Mouse (Mus musculus) heart, embryonic 12.5 days (tissue): ENCODE measurements around the gene Scn3b. TPM values are rescaled to one million over a fixed set of nuclear protein-coding genes. Genes with fewer than 3 reads are reported as not detected.

Experiments used
- ATAC-seq: fragments of 200-750 bp; cut with Nextera tagmentation; 2 replicates; pipeline ENCODE4 v1.8.0; 2017; ENCODE audit warnings: moderate TSS enrichment, moderate library complexity; ENCODE audit not compliant: insufficient number of reproducible peaks, low FRiP score
- H3K27ac ChIP-seq: fragments of 300-500 bp; sonication (generic); 2 replicates; pipeline ENCODE4 v1.5.1; 2016; ENCODE audit warnings: mild to moderate bottlenecking, moderate library complexity; ENCODE audit not compliant: poor library complexity, severe bottlenecking
- H3K27me3 ChIP-seq: fragments of 300-500 bp; sonication (generic); replicated peaks from 2 replicates; pipeline ENCODE4 v1.6.1; 2016; ENCODE audit warnings: mild to moderate bottlenecking, moderate library complexity
- H3K36me3 ChIP-seq: fragments of 300-500 bp; sonication (generic); 2 replicates; pipeline ENCODE4 v1.6.1; 2016; ENCODE audit warnings: mild to moderate bottlenecking, moderate library complexity
- H3K4me1 ChIP-seq: fragments of 300-500 bp; sonication (generic); replicated peaks from 2 replicates; pipeline ENCODE4 v1.6.1; 2016; ENCODE audit warnings: mild to moderate bottlenecking
- H3K4me2 ChIP-seq: fragments of 300-500 bp; sonication (generic); 2 replicates; pipeline ENCODE4 v1.6.1; 2016; ENCODE audit warnings: mild to moderate bottlenecking, moderate library complexity
- H3K4me3 ChIP-seq: fragments of 300-500 bp; sonication (generic); 2 replicates; pipeline ENCODE4 v1.5.1; 2016; ENCODE audit warnings: mild to moderate bottlenecking
- H3K9ac ChIP-seq: fragments of 300-500 bp; sonication (generic); 2 replicates; pipeline ENCODE4 v1.6.1; 2016; ENCODE audit warnings: mild to moderate bottlenecking, moderate library complexity
- H3K9me3 ChIP-seq: fragments of 300-500 bp; sonication (generic); replicated peaks from 2 replicates; pipeline ENCODE4 v1.6.1; 2016; ENCODE audit warnings: mild to moderate bottlenecking, moderate library complexity
- WGBS: fragments of 180-500 bp; shearing (Covaris S2); methylation state at CpG from one replicate; pipeline ENCODE4 v1.1.7; 2016; 5-methylcytosine and 5-hydroxymethylcytosine counted together
- polyA plus RNA-seq: library from polyadenylated mRNA; unstranded; fragments of >200 nt; fragmentation: Nextera tagmentation; extraction: Ambion mirVana; gene quantifications from 2 replicates; pipeline ENCODE4 v1.2.1, GENCODE M21; 2016

Gene Scn3b
- polyA plus RNA-seq, 1 experiment from 2014 or later: 0.61 TPM

DNA sequence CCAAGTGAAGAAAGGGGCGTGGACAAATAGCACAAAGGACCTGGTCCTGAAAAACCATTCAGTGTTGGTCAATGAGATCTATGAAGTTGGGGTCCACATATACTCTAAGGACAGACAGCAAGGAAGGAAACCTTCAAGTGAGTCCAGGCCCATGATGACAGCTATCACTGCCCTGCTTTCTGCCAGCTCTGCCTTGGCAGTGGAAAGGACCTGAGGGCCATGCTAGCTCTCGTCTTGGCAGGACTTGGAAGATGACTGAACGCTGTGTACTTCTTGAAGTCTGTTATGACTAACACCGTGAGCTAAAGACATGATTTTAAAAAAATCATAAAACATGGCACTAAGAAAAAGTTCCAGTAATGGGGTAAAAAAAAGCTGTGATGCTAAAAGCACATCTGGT, 48.7 kb downstream of the Scn3b start:
- H3K27ac ChIP-seq: no peak overlapping the region
- H3K27me3 ChIP-seq: no peaks in the 10 kb centered on the region
- H3K4me2 ChIP-seq: no peak overlapping the region
- H3K4me3 ChIP-seq: no peak overlapping the region
- peaks cover 31% of the 10 kb centered on the region for H3K4me1 ChIP-seq
- WGBS: 85% methylated on average over 4 of the region's 4 CpGs
- H3K36me3 ChIP-seq: peaks cover 17% of the 10 kb centered on the region
- no peaks in the 10 kb centered on the region for H3K9me3 ChIP-seq
- no peak for ATAC-seq
- no peak overlapping the region for H3K9ac ChIP-seq

DNA sequence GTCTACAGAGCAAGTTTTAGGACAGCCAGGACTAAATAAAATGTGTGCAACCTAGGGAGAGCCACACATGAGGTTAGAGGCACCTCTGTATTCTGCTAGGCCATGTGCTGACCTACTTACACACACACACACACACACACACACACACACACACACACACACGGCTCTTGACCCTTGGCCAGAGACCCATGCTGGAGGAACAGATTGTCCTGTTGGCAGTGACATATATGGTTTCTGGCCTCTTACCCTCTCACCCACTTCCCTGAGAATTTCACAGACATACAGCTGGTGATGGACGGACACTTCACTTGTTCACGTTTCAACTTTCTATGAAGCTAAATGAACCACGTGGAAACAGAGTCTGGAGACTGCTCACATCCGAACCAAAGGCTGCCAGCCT, 49.8 kb downstream of the Scn3b start:
- H3K36me3 ChIP-seq: peaks cover 16% of the 10 kb centered on the region
- WGBS: 76% methylated on average over 5 of the region's 5 CpGs
- H3K9ac ChIP-seq: no peak overlapping the region
- peaks cover 37% of the 10 kb centered on the region for H3K4me1 ChIP-seq
- ATAC-seq: no peak
- H3K27ac ChIP-seq: no peak overlapping the region
- H3K9me3 ChIP-seq: no peaks in the 10 kb centered on the region
- no peak overlapping the region for H3K4me2 ChIP-seq
- no peak overlapping the region for H3K4me3 ChIP-seq
- H3K27me3 ChIP-seq: no peaks in the 10 kb centered on the region

DNA sequence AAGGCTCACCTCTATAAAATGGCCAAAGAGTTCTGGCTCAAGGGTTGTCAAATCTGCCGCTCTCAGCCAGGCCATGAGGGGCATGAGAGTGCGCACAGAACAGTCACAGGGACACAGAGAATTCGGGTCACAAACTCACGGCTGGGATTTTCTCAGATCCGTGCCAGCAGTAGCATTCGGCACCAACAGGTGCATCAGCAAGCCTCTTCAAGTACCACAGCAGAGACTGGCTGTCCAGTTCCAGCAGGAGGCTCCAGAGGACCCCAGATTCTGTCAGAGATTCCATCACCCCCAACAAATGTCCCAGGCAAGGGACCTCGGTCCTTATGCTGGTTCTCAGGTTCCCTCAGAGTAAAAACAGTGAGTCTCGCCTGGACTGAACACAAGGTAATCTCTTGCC, 51.4 kb downstream of the Scn3b start:
- ATAC-seq: no peak
- peaks cover 49% of the 10 kb centered on the region for H3K4me1 ChIP-seq
- H3K4me2 ChIP-seq: 0 out of 2 replicates have a peak overlapping the region, but pooled peaks have one; percentile 0
- WGBS: 80% methylated on average over 8 of the region's 8 CpGs
- peaks cover 7% of the 10 kb centered on the region for H3K36me3 ChIP-seq
- no peak overlapping the region for H3K4me3 ChIP-seq
- no peak overlapping the region for H3K9ac ChIP-seq
- H3K27ac ChIP-seq: peak overlapping the region; percentile 35; the same call in 1 of the 2 replicates
- H3K9me3 ChIP-seq: no peaks in the 10 kb centered on the region
- no peaks in the 10 kb centered on the region for H3K27me3 ChIP-seq

DNA sequence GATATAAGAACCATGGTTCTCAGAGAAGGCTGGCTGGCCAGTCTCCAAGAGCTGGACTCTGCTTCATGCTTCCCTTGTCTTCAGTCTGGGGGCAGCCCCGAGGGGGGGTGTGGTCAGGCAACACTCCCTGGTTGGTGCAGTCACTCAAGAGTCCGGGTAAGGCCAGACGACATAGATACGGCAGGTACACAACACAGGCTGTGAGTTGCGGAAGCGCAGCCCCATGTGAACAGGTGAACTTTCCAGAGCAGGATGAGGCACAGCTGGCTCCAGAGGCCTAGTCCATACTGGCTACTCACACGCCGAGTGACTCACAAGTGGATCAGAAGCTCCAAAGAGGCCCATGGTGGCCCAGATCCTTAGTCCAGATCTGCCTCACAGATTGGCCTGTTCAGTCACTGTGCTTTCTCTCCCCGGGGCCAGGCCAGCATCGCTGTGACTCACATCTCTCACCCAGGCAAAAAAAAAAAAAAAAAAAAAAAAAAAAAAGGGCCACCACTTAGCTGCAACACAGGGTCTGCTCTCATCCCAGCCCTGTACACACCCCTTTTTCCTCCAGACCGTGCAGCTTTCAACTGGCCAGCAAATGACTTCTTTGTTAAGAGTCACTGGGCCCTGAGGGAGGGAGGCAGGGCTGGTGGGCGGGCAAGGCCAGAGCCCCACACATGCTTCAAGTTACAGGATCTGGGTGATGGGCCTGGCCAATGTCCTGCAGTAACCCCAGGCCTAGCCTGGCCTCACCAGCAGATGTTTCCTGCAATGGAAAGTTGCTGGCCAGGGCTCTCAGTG, 52.1 kb downstream of the Scn3b start:
- H3K36me3 ChIP-seq: peaks cover 5% of the 10 kb centered on the region; the same call in 1 of the 2 replicates
- H3K4me3 ChIP-seq: no peak overlapping the region
- 0 out of 2 replicates have a peak overlapping the region, but pooled peaks have one; percentile 0 for H3K4me2 ChIP-seq
- peak; percentile 74 for ATAC-seq
- no peaks in the 10 kb centered on the region for H3K27me3 ChIP-seq
- H3K4me1 ChIP-seq: peaks cover 56% of the 10 kb centered on the region
- no peaks in the 10 kb centered on the region for H3K9me3 ChIP-seq
- peak overlapping the region; percentile 34; the same call in 1 of the 2 replicates for H3K27ac ChIP-seq
- 49% methylated on average over 12 of the region's 12 CpGs for WGBS
- H3K9ac ChIP-seq: no peak overlapping the region

DNA sequence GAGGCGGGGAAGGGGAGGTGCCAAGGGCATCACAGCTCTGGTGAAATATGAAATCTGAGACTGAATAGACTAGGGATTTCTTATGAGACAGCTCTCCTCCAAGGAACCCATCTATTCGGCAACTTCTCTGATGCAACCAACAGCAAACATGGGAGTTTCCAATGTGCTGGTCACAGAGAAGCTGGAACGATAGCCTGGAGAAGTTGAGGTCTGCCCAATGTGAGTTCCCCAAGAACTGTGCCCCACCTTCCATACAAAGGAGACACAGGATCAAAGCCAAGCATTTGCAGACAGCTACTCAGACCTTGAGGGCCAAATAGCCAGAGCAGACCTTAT, 52.6 kb downstream of the Scn3b start:
- Histone ChIP-seq H3K4me1 (peaks cover 61% of the 10 kb centered on the region), H3K27ac (peak overlapping the region; percentile 28; the same call in 1 of the 2 replicates), H3K36me3 (peaks cover 5% of the 10 kb centered on the region; the same call in 1 of the 2 replicates), H3K4me2 (no peak overlapping the region), H3K9ac (no peak overlapping the region), H3K27me3 (no peaks in the 10 kb centered on the region), H3K4me3 (no peak overlapping the region), H3K9me3 (no peaks in the 10 kb centered on the region)
- WGBS: 66% methylated on average over 3 of the region's 3 CpGs
- ATAC-seq: no peak

DNA sequence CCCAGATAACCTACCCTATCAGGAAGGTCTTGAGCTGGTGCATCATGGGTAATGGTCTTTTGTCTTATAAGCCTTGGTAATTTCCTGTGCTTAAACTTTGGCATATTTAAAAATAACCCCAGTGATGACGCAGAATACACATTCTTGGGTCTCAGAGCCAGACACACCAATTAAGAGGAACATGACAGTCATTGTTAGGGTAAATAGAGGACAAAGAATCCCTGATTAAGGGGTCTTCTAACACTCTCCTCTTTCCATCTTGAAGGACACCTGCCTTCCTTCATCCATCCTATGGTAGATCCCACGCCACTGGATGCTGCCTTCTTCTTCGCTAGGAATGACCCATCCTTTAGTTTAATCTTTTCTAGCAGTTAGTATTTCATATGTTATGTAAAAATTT, 53.4 kb downstream of the Scn3b start:
- Histone ChIP-seq H3K36me3 (no peaks in the 10 kb centered on the region), H3K27me3 (no peaks in the 10 kb centered on the region), H3K9me3 (no peaks in the 10 kb centered on the region), H3K4me3 (no peak overlapping the region), H3K27ac (no peak overlapping the region), H3K4me1 (peaks cover 65% of the 10 kb centered on the region), H3K9ac (no peak overlapping the region), H3K4me2 (no peak overlapping the region)
- 83% methylated on average over 3 of the region's 3 CpGs for WGBS
- no peak for ATAC-seq

DNA sequence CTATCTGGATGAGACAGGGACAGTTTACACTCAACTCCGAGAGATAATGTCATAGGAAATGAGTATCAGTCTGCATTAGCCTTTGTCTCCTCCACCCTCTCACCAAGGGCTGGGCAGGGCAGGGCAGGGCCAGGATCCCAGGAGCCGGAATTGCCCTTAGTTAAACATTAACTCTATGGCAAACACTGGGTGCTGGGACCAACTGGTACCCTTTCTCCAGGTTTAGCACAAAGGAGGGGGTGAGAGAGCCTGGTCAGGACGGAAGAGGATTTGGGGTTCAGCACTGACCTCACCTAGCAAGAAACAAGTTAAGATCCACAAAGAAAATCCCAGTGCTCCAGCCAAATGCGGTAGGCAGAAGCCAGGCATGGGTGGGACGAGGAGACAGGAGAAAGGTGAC, 54.2 kb downstream of the Scn3b start:
- no peak for ATAC-seq
- 0 out of 2 replicates have a peak, but pooled peaks cover 1% of the 10 kb centered on the region for H3K27me3 ChIP-seq
- 72% methylated on average over 5 of the region's 5 CpGs for WGBS
- no peaks in the 10 kb centered on the region for H3K36me3 ChIP-seq
- H3K9ac ChIP-seq: no peak overlapping the region
- no peak overlapping the region for H3K4me3 ChIP-seq
- no peak overlapping the region for H3K27ac ChIP-seq
- H3K4me1 ChIP-seq: peaks cover 63% of the 10 kb centered on the region
- H3K4me2 ChIP-seq: no peak overlapping the region
- H3K9me3 ChIP-seq: no peaks in the 10 kb centered on the region

DNA sequence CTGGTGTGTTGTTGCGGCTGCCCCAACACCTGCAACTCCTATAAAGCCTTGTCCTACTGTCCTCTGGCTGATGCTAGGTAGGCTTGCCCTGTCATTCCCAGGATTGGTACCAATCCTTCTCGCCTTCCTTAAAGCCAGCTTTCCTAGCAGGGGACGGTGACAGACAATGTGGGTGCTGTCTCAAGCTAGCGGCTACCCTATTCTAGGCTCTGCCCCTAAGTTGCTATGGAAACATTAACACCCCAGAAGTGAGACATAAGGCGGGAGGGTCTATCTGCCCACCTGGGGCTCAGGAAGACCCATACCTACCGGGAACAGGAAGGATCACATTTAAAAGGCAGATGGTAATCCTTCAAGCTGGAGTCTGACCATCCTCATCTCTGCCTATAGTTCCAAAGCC, 54.8 kb downstream of the Scn3b start:
- Histone ChIP-seq H3K4me1 (peaks cover 68% of the 10 kb centered on the region), H3K4me3 (no peak overlapping the region)

DNA sequence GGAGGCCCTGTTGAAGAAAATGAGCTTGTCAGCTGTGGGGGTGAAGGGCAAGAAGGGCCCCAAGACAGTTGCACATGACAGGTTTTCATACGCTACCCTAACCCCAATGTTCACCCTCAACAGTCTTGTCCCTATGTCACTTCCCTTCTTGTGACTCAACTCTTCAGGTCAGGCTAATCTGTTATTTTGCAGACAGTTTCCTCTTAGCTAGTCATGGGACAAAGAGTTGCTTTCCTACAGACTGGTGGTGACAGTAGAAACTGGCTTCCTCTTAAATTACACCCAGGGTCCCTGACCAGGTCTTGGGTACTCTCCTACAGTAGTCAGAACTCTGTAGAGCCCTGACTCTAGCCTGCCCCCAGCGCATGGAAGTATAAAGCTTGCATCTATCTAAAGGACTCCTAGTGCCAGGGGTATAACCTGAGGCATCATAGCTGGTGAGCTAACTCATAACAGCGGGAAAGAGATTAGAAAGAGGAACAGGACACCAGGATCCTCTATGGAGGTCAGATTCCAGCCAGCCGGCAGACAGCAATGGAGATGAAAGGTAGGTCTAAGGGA, 55.3 kb downstream of the Scn3b start:
- Histone ChIP-seq H3K27ac (no peak overlapping the region), H3K36me3 (no peaks in the 10 kb centered on the region), H3K4me3 (no peak overlapping the region), H3K9ac (no peak overlapping the region), H3K9me3 (no peaks in the 10 kb centered on the region), H3K4me1 (peaks cover 68% of the 10 kb centered on the region), H3K27me3 (peaks cover 5% of the 10 kb centered on the region; the same call in 1 of the 2 replicates), H3K4me2 (no peak overlapping the region)
- no peak for ATAC-seq
- WGBS: 73% methylated on average over 4 of the region's 4 CpGs

More for the DNA sequence above, 54.8 kb downstream of the Scn3b start:
- H3K27ac ChIP-seq: no peak overlapping the region
- H3K9ac ChIP-seq: no peak overlapping the region
- no peaks in the 10 kb centered on the region for H3K36me3 ChIP-seq
- no peaks in the 10 kb centered on the region for H3K9me3 ChIP-seq
- H3K27me3 ChIP-seq: peaks cover 5% of the 10 kb centered on the region; the same call in 1 of the 2 replicates
- 62% methylated on average over 6 of the region's 6 CpGs for WGBS
- no peak for ATAC-seq
- H3K4me2 ChIP-seq: no peak overlapping the region

DNA sequence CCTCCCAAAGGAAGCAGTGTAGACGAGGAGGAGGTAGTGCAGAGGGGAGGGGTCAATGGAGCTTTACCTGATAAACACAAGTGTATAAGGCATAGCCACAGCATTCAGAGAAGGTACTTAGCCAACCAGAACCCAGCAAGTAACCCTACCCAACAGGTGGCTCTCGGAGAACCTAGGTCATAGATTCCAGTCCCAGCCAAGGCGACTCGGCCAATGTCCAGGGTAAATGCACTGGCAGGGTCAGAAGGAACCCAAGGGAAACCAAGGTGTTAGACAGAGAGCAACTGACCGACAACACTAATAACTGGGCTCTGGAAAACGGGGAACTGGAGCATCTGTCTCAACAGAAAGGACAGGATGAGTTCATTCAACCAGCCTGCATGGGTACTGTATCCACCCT, 55.8 kb downstream of the Scn3b start:
- Histone ChIP-seq H3K27me3 (peaks cover 5% of the 10 kb centered on the region; the same call in 1 of the 2 replicates), H3K4me1 (peaks cover 68% of the 10 kb centered on the region), H3K9me3 (no peaks in the 10 kb centered on the region), H3K4me3 (no peak overlapping the region), H3K4me2 (peak overlapping the region; percentile 56; the same call in 1 of the 2 replicates), H3K9ac (no peak overlapping the region), H3K27ac (no peak overlapping the region), H3K36me3 (no peaks in the 10 kb centered on the region)
- ATAC-seq: no peak
- 84% methylated on average over 6 of the region's 6 CpGs for WGBS

DNA sequence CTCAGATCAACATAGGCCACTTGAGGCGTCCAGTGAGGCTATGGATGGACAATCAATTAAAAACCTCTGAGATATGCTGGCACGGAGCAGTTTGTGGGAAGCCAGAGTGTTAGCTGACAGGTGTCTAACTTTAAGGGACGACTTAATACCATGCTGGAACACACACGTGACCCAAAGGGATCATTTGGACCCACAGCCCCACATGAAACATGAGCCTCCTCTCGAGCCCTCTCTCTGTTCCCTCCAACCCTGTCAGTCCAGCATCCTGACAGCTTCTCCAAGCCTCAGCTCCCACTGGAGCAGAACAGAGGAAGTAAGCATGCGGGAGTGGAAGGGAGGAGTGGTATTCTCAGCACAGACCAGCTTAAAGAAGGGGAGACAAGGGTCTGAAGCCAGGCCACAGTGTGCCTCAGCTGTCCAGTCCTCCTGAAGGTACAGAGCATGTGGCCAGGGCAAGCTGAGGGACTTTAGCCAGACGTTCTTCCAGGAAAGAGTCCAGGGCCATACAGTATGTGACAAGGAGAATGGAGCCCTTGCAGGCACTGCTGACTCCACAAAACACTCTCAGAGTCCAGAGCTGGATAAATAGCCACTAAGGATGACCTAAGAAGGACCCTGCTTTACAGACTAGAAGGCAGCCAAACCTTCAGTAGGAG, 57.4 kb downstream of the Scn3b start:
- 39% methylated on average over 7 of the region's 7 CpGs for WGBS
- Histone ChIP-seq H3K9me3 (no peaks in the 10 kb centered on the region), H3K9ac (0 out of 2 replicates have a peak overlapping the region, but pooled peaks have one; percentile 38), H3K4me2 (peak overlapping the region; percentile 56), H3K4me3 (no peak overlapping the region), H3K27me3 (peaks cover 5% of the 10 kb centered on the region; the same call in 1 of the 2 replicates), H3K4me1 (peaks cover 53% of the 10 kb centered on the region), H3K27ac (peak overlapping the region; percentile 41; the same call in 1 of the 2 replicates), H3K36me3 (no peaks in the 10 kb centered on the region)
- ATAC-seq: no peak
